Mouse (Mus musculus) thymus, adult 2 months (tissue): ENCODE results near the gene Ankrd34a. TPM values are rescaled to one million over a fixed set of nuclear protein-coding genes. Genes with fewer than 3 reads are reported as not detected.
A peak's percentile ranks its signal among the peaks of the same experiment; 100 is the strongest.

Experiments used
- DNase-seq: peaks from one replicate; pipeline ENCODE4 v3.0.0; 2021
- H3K27ac ChIP-seq: fragments of 200-500 bp; 2 replicates; pipeline ENCODE4 v1.5.1; 2012; ENCODE audit warnings: low read length, control low read depth; ENCODE audit not compliant: control insufficient read depth, insufficient read depth
- H3K27me3 ChIP-seq: fragments of 200-500 bp; 2 replicates; pipeline ENCODE4 v1.6.1; 2012; ENCODE audit warnings: mild to moderate bottlenecking, low read length, moderate library complexity, mixed read lengths; ENCODE audit not compliant: control insufficient read depth, insufficient read depth
- H3K36me3 ChIP-seq: fragments of 200-500 bp; 2 replicates; pipeline ENCODE4 v1.6.1; 2012; ENCODE audit warnings: mild to moderate bottlenecking, low read length, moderate library complexity; ENCODE audit not compliant: control insufficient read depth, insufficient read depth
- H3K4me1 ChIP-seq: fragments of 200-500 bp; replicated peaks from 2 replicates; pipeline ENCODE4 v1.6.1; 2012; ENCODE audit warnings: low read length; ENCODE audit not compliant: control insufficient read depth, insufficient read depth
- H3K4me3 ChIP-seq: fragments of 200-500 bp; 2 replicates; pipeline ENCODE4 v1.5.1; 2012; ENCODE audit warnings: mild to moderate bottlenecking, low read length, control low read depth, moderate library complexity; ENCODE audit not compliant: control insufficient read depth, insufficient read depth
- CTCF ChIP-seq: fragments of 200-500 bp; IDR thresholded peaks from 2 replicates; pipeline ENCODE4 v1.5.1; 2012; ENCODE audit warnings: mild to moderate bottlenecking, control low read depth, low read length, moderate library complexity, borderline replicate concordance; ENCODE audit not compliant: control insufficient read depth, poor library complexity, insufficient read depth; ENCODE audit errors: extremely low read depth
- POLR2A ChIP-seq: fragments of 200-500 bp; IDR thresholded peaks from 2 replicates; pipeline ENCODE4 v1.6.1; 2012; ENCODE audit warnings: mild to moderate bottlenecking, low read length, control low read depth, moderate library complexity; ENCODE audit not compliant: control insufficient read depth, poor library complexity, insufficient read depth; ENCODE audit errors: extremely low read depth
- WGBS: fragments of 180-500 bp; shearing (Covaris S2); methylation state at CpG from one replicate; pipeline ENCODE4 v1.1.7; 2018; 5-methylcytosine and 5-hydroxymethylcytosine counted together
- polyA plus RNA-seq: library from polyadenylated mRNA; depleted of rRNA; stranded (reverse); fragments of >200 nt; gene quantifications from 2 replicates; pipeline ENCODE4 v1.2.3, GENCODE M21; 2012

Ankrd34a gene
- polyA plus RNA-seq, 1 experiment = 0.49 TPM

DNA sequence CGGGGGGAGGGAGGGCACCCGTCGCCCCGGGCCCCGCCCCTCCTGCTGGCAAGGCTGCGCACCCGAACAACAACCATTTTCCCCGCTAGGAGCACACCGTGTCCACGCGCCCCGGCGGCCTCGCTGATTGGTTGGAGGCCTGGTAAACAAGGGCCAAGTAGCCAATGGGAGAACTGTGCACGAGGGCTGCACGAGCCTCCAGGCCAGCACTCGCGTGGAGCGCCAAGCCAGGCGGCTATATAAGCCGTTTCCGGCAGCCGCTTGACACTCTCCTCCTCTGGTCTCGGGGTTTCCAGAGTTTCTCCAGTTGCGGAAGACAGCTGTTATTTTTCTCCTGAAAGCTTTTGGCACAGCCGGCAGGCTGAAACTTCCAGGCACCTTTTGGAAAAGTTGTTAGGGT is 38.7 kb upstream of the Ankrd34a start, which contains the start of gene Txnip:
Txnip (plus strand) TSS at position 264 of the 400 bp plus-strand sequence.
- WGBS = under 1% methylated on average over 26 of the region's 26 CpGs
- Histone ChIP-seq H3K36me3 (peaks cover 26% of the 10 kb centered on the region), H3K4me1 (peaks cover 45% of the 10 kb centered on the region), H3K27ac (peak within 1 kb of the TSS; percentile 98), H3K27me3 (no peaks in the 10 kb centered on the region), H3K4me3 (peak within 1 kb of the TSS; percentile 94)
- peak; percentile 52; the same call in 1 of the 2 replicates for TF ChIP-seq CTCF
- peak; percentile 99 for TF ChIP-seq POLR2A
- DNase-seq = peak; percentile 100

DNA sequence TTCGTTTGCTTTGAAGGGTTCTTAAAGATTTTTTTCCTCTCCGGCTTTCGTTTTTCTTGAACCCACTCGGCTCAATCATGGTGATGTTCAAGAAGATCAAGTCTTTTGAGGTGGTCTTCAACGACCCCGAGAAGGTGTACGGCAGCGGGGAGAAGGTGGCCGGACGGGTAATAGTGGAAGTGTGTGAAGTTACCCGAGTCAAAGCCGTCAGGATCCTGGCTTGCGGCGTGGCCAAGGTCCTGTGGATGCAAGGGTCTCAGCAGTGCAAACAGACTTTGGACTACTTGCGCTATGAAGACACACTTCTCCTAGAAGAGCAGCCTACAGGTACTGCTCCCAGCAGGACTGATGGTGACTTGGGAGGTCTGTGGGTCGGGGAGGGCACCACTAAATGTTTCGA is 38.3 kb upstream of the Ankrd34a start:
- peak; percentile 47 for DNase-seq
- 0% methylated on average over 17 of the region's 17 CpGs for WGBS

DNA sequence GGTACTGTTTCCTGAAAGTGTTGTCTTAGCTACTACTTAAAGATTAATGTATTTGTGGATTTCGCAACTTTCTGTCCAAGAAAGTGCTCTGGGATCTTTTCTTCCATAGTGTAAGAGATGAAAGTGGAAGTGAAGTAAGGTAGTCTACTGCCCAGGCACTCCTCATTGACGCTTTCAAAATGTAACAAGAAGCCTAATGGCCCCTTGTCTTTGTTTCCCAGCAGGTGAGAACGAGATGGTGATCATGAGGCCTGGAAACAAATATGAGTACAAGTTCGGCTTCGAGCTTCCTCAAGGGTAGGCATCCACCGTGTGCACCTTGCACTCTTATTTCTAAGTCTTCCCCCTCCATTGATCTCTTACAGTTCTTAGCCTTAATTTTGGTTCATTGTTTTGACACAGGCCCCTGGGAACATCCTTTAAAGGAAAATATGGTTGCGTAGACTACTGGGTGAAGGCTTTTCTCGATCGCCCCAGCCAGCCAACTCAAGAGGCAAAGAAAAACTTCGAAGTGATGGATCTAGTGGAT is 37.7 kb upstream of the Ankrd34a start:
- H3K4me3 ChIP-seq = peak overlapping the region; percentile 94
- H3K4me1 ChIP-seq = peaks cover 47% of the 10 kb centered on the region

More for the DNA sequence above, 38.3 kb upstream of the Ankrd34a start:
- TF ChIP-seq POLR2A (no peak), CTCF (no peak)
- no peaks in the 10 kb centered on the region for H3K27me3 ChIP-seq
- H3K4me3 ChIP-seq = peak overlapping the region; percentile 94
- peak overlapping the region; percentile 92 for H3K27ac ChIP-seq
- H3K4me1 ChIP-seq = peaks cover 46% of the 10 kb centered on the region
- H3K36me3 ChIP-seq = peaks cover 26% of the 10 kb centered on the region

DNA sequence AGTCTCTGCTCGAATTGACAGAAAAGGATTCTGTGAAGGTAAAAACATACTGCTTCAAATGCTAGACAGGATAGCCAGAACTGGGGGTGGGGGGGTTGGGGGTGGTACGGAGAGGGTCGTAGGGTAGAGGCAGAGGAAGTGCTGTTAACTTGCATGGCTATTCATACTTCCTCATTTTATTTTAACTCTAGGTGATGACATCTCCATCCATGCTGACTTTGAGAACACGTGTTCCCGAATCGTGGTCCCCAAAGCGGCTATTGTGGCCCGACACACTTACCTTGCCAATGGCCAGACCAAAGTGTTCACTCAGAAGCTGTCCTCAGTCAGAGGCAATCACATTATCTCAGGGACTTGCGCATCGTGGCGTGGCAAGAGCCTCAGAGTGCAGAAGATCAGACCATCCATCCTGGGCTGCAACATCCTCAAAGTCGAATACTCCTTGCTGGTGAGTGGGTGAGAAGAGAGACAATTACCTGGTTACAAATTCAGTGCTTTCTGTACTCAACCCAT is 37.0 kb upstream of the Ankrd34a start:
- 6% methylated on average over 12 of the region's 12 CpGs for WGBS
- peak overlapping the region; percentile 88 for H3K4me3 ChIP-seq
- TF ChIP-seq CTCF (no peak), POLR2A (no peak)
- peak overlapping the region; percentile 6; the same call in 1 of the 2 replicates for H3K27ac ChIP-seq
- peaks cover 26% of the 10 kb centered on the region for H3K36me3 ChIP-seq
- peaks cover 50% of the 10 kb centered on the region for H3K4me1 ChIP-seq
- no peaks in the 10 kb centered on the region for H3K27me3 ChIP-seq
- DNase-seq = no peak

More for the DNA sequence above, 37.7 kb upstream of the Ankrd34a start:
- TF ChIP-seq POLR2A = no peak
- no peak for TF ChIP-seq CTCF
- Histone ChIP-seq H3K27me3 (no peaks in the 10 kb centered on the region), H3K36me3 (peaks cover 26% of the 10 kb centered on the region), H3K27ac (peak overlapping the region; percentile 0; the same call in 1 of the 2 replicates)
- 4% methylated on average over 10 of the region's 10 CpGs for WGBS
- no peak for DNase-seq

DNA sequence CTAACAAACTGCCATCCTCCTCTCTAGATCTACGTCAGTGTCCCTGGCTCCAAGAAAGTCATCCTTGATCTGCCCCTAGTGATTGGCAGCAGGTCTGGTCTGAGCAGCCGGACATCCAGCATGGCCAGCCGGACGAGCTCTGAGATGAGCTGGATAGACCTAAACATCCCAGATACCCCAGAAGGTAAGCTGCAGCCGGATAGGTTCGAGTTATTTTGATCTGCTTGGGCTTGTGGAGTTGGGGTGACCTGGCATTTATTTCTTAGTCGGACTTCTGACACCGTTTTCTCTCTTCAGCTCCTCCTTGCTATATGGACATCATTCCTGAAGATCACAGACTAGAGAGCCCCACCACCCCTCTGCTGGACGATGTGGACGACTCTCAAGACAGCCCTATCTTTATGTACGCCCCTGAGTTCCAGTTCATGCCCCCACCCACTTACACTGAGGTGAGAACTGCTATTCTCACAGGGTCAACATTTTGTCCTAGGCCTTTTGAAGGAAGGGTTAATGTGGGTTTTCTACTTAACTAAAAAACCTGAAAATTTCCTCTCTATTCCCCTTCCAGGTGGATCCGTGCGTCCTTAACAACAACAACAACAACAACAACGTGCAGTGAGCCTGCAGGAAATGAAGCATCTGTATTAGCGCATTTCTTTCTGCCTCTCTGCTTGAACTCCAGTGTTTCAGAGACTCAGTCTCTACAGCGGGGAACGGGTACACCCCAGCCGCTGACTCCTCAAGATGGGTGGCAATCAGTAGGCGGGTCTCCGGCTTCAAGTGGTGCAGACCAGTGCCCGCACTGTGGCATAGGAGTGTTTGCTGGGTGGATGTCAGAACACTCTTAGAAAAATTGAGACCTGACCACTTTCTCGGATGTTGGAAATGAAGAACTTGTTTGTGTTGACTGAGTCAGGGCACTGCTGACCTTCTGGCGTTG is 36.3 kb upstream of the Ankrd34a start:
- Histone ChIP-seq H3K27me3 (no peaks in the 10 kb centered on the region), H3K27ac (no peak overlapping the region; the same call in 1 of the 2 replicates), H3K4me1 (peaks cover 52% of the 10 kb centered on the region), H3K4me3 (peak overlapping the region; percentile 88), H3K36me3 (peaks cover 26% of the 10 kb centered on the region)
- DNase-seq = no peak
- 55% methylated on average over 23 of the region's 23 CpGs for WGBS
- TF ChIP-seq POLR2A (no peak), CTCF (no peak)

DNA sequence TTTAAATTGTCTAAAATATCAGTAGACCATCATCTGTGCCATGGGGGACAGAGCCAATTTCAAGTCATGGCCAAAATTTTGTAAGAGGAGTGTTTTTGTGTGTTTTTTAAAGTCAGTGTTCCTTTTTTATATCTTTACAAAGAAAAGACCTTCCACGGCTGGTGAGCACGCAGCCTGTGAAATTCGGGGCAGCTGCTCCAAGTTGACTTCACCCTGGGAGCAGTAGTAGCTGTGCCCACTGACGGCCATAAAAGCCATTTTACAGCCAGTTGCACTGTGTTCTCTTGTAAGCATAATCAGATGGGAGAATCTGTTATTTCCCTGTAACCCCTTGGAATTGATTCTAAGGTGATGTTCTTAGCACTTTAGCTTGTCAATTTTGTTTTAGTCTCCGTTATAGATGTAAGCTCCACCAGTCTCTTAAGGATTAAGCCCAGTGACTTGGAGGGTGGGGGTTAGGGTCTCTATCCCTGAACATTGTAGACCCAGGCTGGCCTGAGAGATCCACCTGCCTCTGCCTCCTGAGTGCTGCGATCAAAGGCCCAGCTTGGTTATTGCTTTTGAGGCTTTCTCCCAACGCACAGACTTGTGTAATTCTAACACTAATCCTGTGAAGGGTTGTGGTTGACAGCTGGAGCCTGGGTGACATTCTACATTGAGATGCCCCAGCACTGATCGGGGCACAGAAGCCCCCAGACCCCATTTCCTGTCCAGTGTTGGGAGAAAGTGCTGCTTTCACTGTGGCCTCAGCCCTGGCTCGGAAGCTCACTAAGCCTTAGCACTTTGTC is 35.4 kb upstream of the Ankrd34a start:
- H3K4me1 ChIP-seq = peaks cover 49% of the 10 kb centered on the region
- no peak for TF ChIP-seq CTCF
- no peak for TF ChIP-seq POLR2A
- H3K27ac ChIP-seq = no peak overlapping the region
- 79% methylated on average over 9 of the region's 9 CpGs for WGBS
- peak overlapping the region; percentile 17 for H3K4me3 ChIP-seq
- no peak for DNase-seq
- H3K36me3 ChIP-seq = peaks cover 26% of the 10 kb centered on the region
- H3K27me3 ChIP-seq = no peaks in the 10 kb centered on the region
